Mouse (Mus musculus) G1E (cell line): Measurements from ENCODE around the gene Prickle1.

Source experiments
- CTCF ChIP-seq: IDR thresholded peaks from 2 replicates; pipeline ENCODE4 v1.5.1; 2012; ENCODE audit warnings: low read depth, low read length, inconsistent platforms, mixed read lengths
- POLR2AphosphoS5 ChIP-seq: IDR thresholded peaks from 2 replicates; pipeline ENCODE4 v1.6.1; 2012; ENCODE audit warnings: low read depth, low read length, inconsistent platforms; ENCODE audit not compliant: insufficient replicate concordance
- TAL1 ChIP-seq: conservative IDR thresholded peaks from 2 replicates; pipeline ENCODE4 v1.6.1; 2012; ENCODE audit warnings: low read depth, low read length, inconsistent platforms, mixed read lengths

GRCm38 (mm10) chr15:93635603-93636002 is 39.9 kb upstream of the Prickle1 start:
- no peak for TF ChIP-seq CTCF
- TF ChIP-seq TAL1 = no peak
- TF ChIP-seq POLR2AphosphoS5 = no peak
